Mouse (Mus musculus): Measurements from ENCODE around the gene Mindy4. TPM values are rescaled to one million over a fixed set of nuclear protein-coding genes. Genes with fewer than 3 reads are reported as not detected.

Mindy4 gene
- total and polyA plus RNA-seq, 3 experiments = not detected

- TF ChIP-seq ETS1 (conservative IDR thresholded peaks at IDR 0.05; ENCODE audit: low read depth, low read length) (no peak), USF1 (IDR thresholded peaks at IDR 0.05; ENCODE audit: low read depth, low read length) (no peak), BHLHE40 (IDR thresholded peaks at IDR 0.05; ENCODE audit: low read depth, low read length) (no peak), EP300 (IDR thresholded peaks at IDR 0.05; ENCODE audit: low read length) (no peak), POLR2A (IDR thresholded peaks at IDR 0.05; ENCODE audit: low read depth, low read length) (no peak), ZKSCAN1 (IDR thresholded peaks at IDR 0.05; ENCODE audit: borderline replicate concordance, low read depth, low read length) (no peak), MAFK (IDR thresholded peaks at IDR 0.05; ENCODE audit: insufficient replicate concordance, low read length) (no peak), CHD2 (IDR thresholded peaks at IDR 0.05; ENCODE audit: low read length) (no peak), POLR2AphosphoS2 (IDR thresholded peaks at IDR 0.05; ENCODE audit: low read depth, low read length) (no peak), GABPA (IDR thresholded peaks at IDR 0.05; ENCODE audit: insufficient replicate concordance, low read depth, low read length) (no peak), TCF12 (IDR thresholded peaks at IDR 0.05; ENCODE audit: low read depth, low read length) (no peak), RAD21 (IDR thresholded peaks at IDR 0.05; ENCODE audit: low read depth, low read length) (no peak), ELF1 (IDR thresholded peaks at IDR 0.05; ENCODE audit: low read depth, low read length) (no peak)
- no peaks in the 10 kb centered on the region for H3K9me3 ChIP-seq (replicated peaks; ENCODE audit: low read length)
- H3K4me1 ChIP-seq (ENCODE audit: control insufficient read depth in 1 of 2, insufficient read depth in 2 of 2) = no peaks in the 10 kb centered on the region
- H3K4me2 ChIP-seq (ENCODE audit: insufficient read depth, low read depth, poor library complexity, severe bottlenecking) = no peak overlapping the region
- H3K27me3 ChIP-seq (replicated peaks) = peaks cover 95% of the 10 kb centered on the region
- dilution Hi-C loops (cut with MboI; ENCODE audit: extremely low pct_ligation_motif_present, extremely low pct_unique_long_range_greater_than_20kb, low sequenced_read_pairs) = no loop called here
- in situ Hi-C loops (cut with MboI; ENCODE audit: low pct_ligation_motif_present, low pct_unique_long_range_greater_than_20kb, low sequenced_read_pairs) = no loop called here
- H3K36me3 ChIP-seq (replicated peaks in 1 of 2; ENCODE audit: control insufficient read depth in 1 of 2, insufficient read depth in 1 of 2, low read length in 1 of 2) = no peaks in the 10 kb centered on the region
- H3K4me3 ChIP-seq (replicated peaks in 1 of 3; ENCODE audit: low read depth in 2 of 3, low read length in 2 of 3, poor library complexity in 1 of 3) = no peak overlapping the region
- DNase-seq (ENCODE audit: extremely low read depth) = no peak
- no peak overlapping the region for H3K9ac ChIP-seq (ENCODE audit: insufficient read depth, low read depth)
- no peak overlapping the region for H3K27ac ChIP-seq (ENCODE audit: insufficient read depth, low read depth)
- no peaks in the 10 kb centered on the region for H3K79me2 ChIP-seq (replicated peaks; ENCODE audit: control insufficient read depth, extremely low read depth, insufficient read depth, poor library complexity, severe bottlenecking)
These were observed 128.1 kb downstream of the Mindy4 start for GRCm38 (mm10) chr6:55331315-55331714.

- Histone ChIP-seq H3K4me1 (ENCODE audit: control insufficient read depth in 1 of 2, insufficient read depth in 2 of 2) (no peaks in the 10 kb centered on the region), H3K9ac (ENCODE audit: insufficient read depth, low read depth) (no peak overlapping the region), H3K36me3 (replicated peaks in 1 of 2; ENCODE audit: control insufficient read depth in 1 of 2, insufficient read depth in 1 of 2, low read length in 1 of 2) (no peaks in the 10 kb centered on the region), H3K27me3 (replicated peaks) (peaks cover 95% of the 10 kb centered on the region), H3K4me3 (replicated peaks in 1 of 3; ENCODE audit: low read depth in 2 of 3, low read length in 2 of 3, poor library complexity in 1 of 3) (no peak overlapping the region), H3K9me3 (replicated peaks; ENCODE audit: low read length) (no peaks in the 10 kb centered on the region), H3K27ac (ENCODE audit: insufficient read depth, low read depth) (no peak overlapping the region), H3K79me2 (replicated peaks; ENCODE audit: control insufficient read depth, extremely low read depth, insufficient read depth, poor library complexity, severe bottlenecking) (no peaks in the 10 kb centered on the region), H3K4me2 (ENCODE audit: insufficient read depth, low read depth, poor library complexity, severe bottlenecking) (no peak overlapping the region)
- in situ Hi-C loops (cut with MboI; ENCODE audit: low pct_ligation_motif_present, low pct_unique_long_range_greater_than_20kb, low sequenced_read_pairs) (no loop called here), dilution Hi-C loops (cut with MboI; ENCODE audit: extremely low pct_ligation_motif_present, extremely low pct_unique_long_range_greater_than_20kb, low sequenced_read_pairs) (no loop called here)
- no peak for TF ChIP-seq MYC (IDR thresholded peaks at IDR 0.05; ENCODE audit: low read depth, low read length)
- TF ChIP-seq RCOR1 (conservative IDR thresholded peaks at IDR 0.05; ENCODE audit: low read depth, low read length) = no peak
- no peak for TF ChIP-seq MXI1 (IDR thresholded peaks at IDR 0.05; ENCODE audit: low read depth, low read length)
- TF ChIP-seq JUND (conservative IDR thresholded peaks at IDR 0.05; ENCODE audit: low read depth, low read length) = no peak
- no peak for TF ChIP-seq SIN3A (IDR thresholded peaks at IDR 0.05; ENCODE audit: low read length)
- TF ChIP-seq MAZ (IDR thresholded peaks at IDR 0.05; ENCODE audit: low read depth, low read length) = no peak
- TF ChIP-seq EP300 (IDR thresholded peaks at IDR 0.05; ENCODE audit: low read length) = no peak
- no peak for TF ChIP-seq E2F4 (IDR thresholded peaks at IDR 0.05; ENCODE audit: insufficient replicate concordance, low read depth, low read length)
- no peak for TF ChIP-seq RAD21 (IDR thresholded peaks at IDR 0.05; ENCODE audit: low read depth, low read length)
- TF ChIP-seq ZC3H11A (IDR thresholded peaks at IDR 0.05; ENCODE audit: low read depth, low read length) = no peak
- TF ChIP-seq KAT2A (IDR thresholded peaks at IDR 0.05; ENCODE audit: insufficient replicate concordance, low read length) = no peak
- TF ChIP-seq HCFC1 (IDR thresholded peaks at IDR 0.05; ENCODE audit: low read depth, low read length) = no peak
- no peak for TF ChIP-seq GABPA (IDR thresholded peaks at IDR 0.05; ENCODE audit: insufficient replicate concordance, low read depth, low read length)
- TF ChIP-seq USF1 (IDR thresholded peaks at IDR 0.05; ENCODE audit: low read depth, low read length) = no peak
- TF ChIP-seq ETS1 (conservative IDR thresholded peaks at IDR 0.05; ENCODE audit: low read depth, low read length) = no peak
- TF ChIP-seq USF2 (conservative IDR thresholded peaks at IDR 0.05; ENCODE audit: low read depth, low read length) = no peak
- TF ChIP-seq POLR2A (IDR thresholded peaks at IDR 0.05; ENCODE audit: low read depth, low read length) = no peak
- no peak for DNase-seq (ENCODE audit: extremely low read depth)
These were observed 129.1 kb downstream of the Mindy4 start for GRCm38 (mm10) chr6:55332100-55332772.
